Mouse (Mus musculus) urinary bladder, postnatal 10 days (tissue): ENCODE data around the gene Fbln1.

Experiments used
- DNase-seq: peaks from one replicate; pipeline ENCODE4 v3.0.0; 2022; ENCODE audit warnings: low spot score

Gene Fbln1

GRCm38 (mm10) chr15:85206703-85207075, 940 bp downstream of the Fbln1 start:
- no peak for DNase-seq

GRCm38 (mm10) chr15:85207081-85207480, 1.3 kb downstream of the Fbln1 start:
- DNase-seq: no peak

- no peak for DNase-seq
Observed at GRCm38 (mm10) chr15:85207763-85208162, 2.0 kb downstream of the Fbln1 start.

GRCm38 (mm10) chr15:85208332-85208731, 2.6 kb downstream of the Fbln1 start:
- DNase-seq: no peak

- no peak for DNase-seq
Observed at GRCm38 (mm10) chr15:85209341-85209740, 3.6 kb downstream of the Fbln1 start.

- DNase-seq: no peak
Observed at GRCm38 (mm10) chr15:85210686-85211085, 4.9 kb downstream of the Fbln1 start.

GRCm38 (mm10) chr15:85211101-85211760, 5.5 kb downstream of the Fbln1 start:
- DNase-seq: no peak

- no peak for DNase-seq
Observed at GRCm38 (mm10) chr15:85216069-85216813, 10.5 kb downstream of the Fbln1 start.

- DNase-seq: no peak
Observed at GRCm38 (mm10) chr15:85218617-85219265, 13.0 kb downstream of the Fbln1 start.

- DNase-seq: no peak
Observed at GRCm38 (mm10) chr15:85220371-85220770, 14.6 kb downstream of the Fbln1 start.

GRCm38 (mm10) chr15:85221115-85221854, 15.5 kb downstream of the Fbln1 start:
- DNase-seq: no peak

GRCm38 (mm10) chr15:85225693-85226092, 19.9 kb downstream of the Fbln1 start:
- no peak for DNase-seq

- DNase-seq: no peak
Observed at GRCm38 (mm10) chr15:85226841-85227240, 21.1 kb downstream of the Fbln1 start.

- no peak for DNase-seq
Observed at GRCm38 (mm10) chr15:85228568-85228967, 22.8 kb downstream of the Fbln1 start.

- DNase-seq: no peak
Observed at GRCm38 (mm10) chr15:85229960-85230535, 24.3 kb downstream of the Fbln1 start.

- DNase-seq: no peak
Observed at GRCm38 (mm10) chr15:85230613-85231012, 24.9 kb downstream of the Fbln1 start.

- DNase-seq: peak; percentile 54
Observed at GRCm38 (mm10) chr15:85231443-85232255, 25.9 kb downstream of the Fbln1 start.

- DNase-seq: no peak
Observed at GRCm38 (mm10) chr15:85232256-85232535, 26.4 kb downstream of the Fbln1 start.

GRCm38 (mm10) chr15:85232543-85233250, 26.9 kb downstream of the Fbln1 start:
- DNase-seq: no peak

GRCm38 (mm10) chr15:85233251-85233611, 27.5 kb downstream of the Fbln1 start:
- no peak for DNase-seq

- DNase-seq: no peak
Observed at GRCm38 (mm10) chr15:85233690-85234089, 27.9 kb downstream of the Fbln1 start.
